Mouse (Mus musculus): ENCODE measurements around the gene Hist1h1t. TPM values are rescaled to one million over a fixed set of nuclear protein-coding genes. Genes with fewer than 3 reads are reported as not detected.

Hist1h1t gene
- total RNA-seq, 2 experiments from 2014 or later: 0.59 to 0.63 TPM

DNA sequence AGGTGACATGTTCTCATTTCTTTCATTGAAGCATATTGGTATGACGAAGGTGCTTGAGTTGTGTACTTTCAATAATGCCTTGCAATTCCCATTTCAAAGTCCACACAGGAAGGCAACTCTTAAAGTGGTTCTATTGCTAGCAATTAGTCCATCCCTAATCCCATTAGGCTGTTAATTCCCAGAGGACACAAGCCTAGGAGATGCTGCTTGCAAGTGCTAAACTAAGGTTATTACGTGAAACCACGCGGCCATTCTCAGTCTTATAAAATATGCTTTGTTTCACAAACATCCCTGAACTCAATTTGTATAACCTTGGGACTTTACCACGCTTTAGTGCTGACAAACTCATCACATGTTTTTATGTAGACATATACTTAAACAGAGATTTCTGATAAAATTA, 41.5 kb downstream of the Hist1h1t start:
- no peak for DNase-seq

DNA sequence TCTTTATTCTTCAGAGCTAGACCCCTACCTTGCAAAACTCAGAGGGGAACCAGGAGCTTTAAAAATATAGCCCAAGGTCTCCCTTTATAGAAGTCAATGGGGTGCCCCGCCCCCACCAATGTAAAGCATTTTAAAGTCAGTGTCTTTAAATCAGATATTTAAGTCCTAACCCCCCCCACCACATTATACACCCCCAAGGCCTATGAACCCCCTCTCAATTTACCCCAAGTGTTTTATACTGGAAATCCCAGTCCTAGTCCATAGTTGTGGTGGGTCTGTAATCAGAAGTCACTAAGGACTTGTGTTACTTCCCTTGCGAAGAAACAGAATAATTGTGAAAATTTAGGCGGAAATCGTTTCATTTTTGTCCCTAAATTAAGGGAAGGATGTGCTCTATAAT, 42.4 kb downstream of the Hist1h1t start:
- no peak for DNase-seq

DNA sequence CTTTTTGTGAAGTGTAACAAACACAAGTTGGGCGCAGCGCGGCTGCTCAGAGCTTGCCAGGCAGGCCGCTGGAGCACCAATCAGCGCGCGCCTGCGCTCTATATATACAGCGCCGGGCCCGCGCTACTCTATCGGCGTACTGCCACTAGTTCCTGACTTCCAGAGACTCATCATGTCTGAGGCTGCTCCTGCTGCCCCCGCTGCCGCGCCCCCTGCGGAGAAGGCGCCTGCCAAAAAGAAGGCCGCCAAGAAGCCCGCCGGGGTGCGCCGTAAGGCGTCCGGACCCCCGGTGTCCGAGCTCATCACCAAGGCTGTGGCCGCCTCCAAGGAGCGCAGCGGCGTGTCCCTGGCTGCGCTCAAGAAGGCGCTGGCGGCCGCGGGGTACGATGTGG, 43.1 kb downstream of the Hist1h1t start, which contains the start of gene Hist1h1c:
Hist1h1c (plus strand) TSS at position 132 of the 392 bp plus-strand sequence.
- DNase-seq: peak; percentile 87

DNA sequence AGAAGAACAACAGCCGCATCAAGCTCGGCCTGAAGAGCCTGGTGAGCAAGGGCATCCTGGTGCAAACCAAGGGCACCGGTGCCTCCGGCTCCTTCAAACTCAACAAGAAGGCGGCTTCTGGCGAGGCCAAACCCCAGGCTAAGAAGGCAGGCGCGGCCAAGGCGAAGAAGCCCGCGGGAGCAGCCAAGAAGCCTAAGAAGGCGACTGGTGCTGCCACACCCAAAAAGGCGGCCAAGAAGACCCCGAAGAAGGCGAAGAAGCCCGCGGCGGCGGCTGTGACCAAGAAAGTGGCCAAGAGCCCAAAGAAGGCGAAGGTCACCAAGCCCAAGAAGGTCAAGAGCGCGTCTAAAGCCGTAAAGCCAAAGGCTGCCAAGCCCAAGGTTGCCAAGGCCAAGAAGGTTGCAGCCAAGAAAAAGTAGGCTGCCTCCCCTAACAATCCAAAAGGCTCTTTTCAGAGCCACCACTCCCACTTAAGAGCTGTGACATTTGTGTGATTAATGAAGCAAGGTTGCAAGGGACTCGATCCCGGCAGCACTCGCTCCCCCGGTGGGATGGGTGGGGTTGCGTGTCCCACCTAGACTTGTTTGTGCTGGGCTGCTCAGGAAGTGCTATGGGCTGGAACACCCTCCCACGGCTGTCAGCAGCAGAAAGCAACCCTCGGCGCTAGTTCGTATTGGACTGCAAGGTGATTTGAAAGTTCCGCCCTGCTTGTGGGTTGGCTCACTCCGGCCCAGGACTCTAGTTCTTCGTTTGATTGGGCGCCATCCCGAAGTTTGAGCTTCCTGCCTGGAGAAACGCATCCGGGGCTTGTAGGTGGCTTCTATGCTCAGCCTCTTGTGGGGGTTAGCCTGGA, 43.7 kb downstream of the Hist1h1t start:
- peak; percentile 78 for DNase-seq

DNA sequence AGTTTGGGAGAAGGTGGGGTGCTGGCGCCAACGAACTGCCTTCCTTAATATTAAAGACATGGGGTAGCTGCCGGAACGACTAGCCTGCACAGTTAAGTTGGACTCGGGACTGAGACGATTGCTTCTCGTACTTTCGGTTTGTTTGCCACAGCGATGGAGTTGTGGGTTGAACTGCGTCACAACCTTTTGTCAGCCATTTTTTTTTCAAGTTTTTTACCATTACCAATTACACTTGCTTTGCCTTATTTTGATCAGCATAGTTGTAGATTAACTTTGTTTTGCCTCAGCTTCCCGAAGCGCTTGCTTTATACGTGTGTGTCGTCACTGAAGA, 44.3 kb downstream of the Hist1h1t start:
- DNase-seq: no peak

DNA sequence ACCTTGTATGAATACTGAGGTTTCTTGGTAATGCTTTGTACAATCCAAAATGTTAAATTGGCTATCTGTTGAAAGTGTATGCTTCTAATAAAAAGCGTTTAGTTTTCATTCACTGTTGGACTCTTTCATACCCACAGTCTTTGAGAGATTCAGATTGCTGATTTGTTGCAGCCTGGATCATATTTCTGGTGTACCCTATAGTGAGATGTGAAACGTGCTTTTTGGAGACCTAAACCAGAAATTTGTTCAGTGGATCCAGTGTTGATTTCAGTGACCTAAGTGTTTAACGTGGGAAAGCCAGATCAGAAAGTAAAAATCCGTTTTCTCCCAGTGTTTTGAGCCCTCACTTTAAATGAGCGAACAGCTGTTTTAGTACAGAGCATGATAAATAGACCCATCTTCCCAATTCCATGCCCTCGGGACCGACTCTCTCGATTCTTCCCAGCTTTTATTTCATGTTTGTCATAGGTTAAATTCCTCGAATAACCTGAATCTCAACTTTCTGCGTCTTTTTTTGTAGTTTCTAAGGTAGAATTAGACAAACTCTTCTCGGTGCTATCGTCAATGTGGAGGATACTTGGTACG, 44.7 kb downstream of the Hist1h1t start:
- no peak for DNase-seq

DNA sequence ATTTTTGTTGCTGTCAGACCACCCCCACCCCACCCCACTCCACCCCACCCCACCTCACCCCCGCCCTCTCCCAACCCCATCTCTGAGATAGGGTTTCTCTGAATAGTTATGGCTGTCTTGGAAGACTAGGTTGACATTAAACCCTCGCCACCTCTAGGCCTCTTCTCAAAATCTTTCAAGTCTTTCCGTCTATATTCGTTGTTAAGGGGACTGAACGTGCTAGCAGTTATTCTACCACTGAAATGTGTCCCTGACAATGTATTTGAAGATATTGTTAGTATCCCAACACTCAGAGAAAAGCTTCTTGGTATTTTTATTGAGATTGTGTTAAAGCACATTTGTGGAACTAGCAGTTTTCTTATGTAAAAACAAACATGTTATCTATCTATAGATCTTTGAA, 45.3 kb downstream of the Hist1h1t start:
- DNase-seq: no peak

DNA sequence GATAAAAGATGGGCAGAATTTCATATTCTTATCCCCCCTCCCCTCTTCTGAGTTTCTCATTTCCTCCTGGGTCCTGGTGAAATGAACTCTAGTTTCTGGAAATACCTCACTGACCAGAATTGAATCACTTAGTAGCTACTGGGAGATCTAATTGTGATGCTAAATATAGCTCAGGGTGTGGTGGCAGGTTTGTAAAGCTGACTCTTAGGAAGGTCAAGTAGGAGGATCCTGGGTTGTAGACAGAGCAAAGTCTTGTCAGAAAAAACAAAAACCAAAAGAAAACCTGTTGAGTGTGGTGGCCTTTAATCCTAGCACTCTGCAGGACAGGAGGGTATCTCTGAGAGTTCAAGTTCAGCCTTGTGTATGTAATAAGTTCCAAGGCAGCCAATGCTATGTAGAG, 46.4 kb downstream of the Hist1h1t start:
- no peak for DNase-seq

DNA sequence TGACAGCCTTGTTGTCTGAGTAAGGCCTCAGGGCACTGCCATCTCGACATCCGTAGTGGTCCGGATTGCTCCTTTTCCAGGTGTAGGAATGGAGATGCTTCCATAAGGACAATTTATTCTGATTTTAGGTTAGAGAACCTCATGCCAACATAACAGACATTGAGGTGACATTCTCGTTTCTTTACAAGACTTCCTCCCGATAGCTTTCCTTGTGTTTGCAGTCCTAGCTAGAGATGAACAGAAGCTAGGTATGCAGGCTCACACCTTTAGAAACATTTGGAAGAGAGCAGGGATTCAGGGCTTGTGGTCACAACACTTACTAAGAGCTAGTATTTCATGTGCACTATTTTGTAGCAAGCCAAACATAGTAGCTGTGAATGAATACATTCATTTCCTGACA, 47.6 kb downstream of the Hist1h1t start:
- no peak for DNase-seq

DNA sequence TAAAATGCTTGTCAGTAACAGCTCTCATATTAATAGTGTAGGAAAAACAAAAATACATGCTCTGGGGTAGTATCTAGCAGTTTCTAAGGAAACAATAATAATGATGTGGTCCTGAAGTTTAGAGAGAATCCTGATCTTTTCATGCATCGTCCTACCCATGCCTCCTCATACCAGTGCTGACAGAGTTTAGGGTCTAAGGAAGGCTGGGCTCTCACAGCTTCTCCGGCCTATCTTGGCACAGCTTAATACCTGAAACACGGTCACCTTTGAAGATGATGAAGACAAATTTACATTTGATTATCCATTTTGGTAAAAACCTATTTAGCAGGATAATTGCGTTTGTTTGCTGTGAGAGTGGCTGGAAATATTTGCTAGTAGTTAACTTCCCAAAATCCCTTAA, 48.3 kb downstream of the Hist1h1t start:
- DNase-seq: no peak

DNA sequence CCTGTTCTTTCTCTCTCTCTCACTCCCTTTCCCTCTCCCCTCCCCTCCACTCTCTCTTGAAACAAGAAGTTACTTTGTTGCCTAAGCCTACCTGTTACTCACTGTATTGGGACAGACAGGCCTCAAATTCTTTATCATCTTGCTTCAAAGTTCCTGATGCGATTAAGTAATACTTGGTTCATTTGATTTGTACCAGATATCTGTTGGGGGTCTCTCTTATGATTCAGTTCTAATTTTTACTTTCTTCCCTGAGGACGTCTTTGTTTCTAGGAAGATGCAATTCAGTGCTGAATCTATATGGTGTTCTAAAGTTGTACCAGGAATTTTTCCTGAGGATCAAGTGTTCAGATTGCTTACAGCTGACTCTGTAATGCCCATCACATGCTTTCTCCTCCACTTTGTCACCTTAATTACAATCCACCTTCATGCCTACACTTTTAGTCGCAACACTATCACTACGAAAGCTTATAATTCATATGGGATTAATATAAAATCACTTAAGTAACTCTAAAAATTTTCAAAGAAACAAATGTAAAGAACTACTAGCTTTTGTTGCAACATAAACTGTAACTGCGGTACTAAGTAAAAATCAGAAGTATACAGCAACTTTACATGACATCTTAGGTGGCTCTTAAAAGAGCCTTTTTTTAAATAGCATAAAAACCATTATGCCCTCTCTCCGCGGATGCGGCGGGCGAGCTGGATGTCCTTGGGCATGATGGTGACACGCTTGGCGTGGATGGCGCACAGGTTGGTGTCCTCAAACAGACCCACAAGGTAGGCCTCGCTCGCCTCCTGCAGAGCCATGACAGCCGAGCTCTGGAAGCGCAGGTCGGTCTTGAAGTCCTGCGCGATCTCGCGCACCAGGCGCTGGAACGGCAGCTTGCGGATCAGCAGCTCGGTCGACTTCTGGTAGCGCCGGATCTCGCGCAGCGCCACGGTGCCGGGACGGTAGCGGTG, 49.1 kb downstream of the Hist1h1t start:
- DNase-seq: no peak

DNA sequence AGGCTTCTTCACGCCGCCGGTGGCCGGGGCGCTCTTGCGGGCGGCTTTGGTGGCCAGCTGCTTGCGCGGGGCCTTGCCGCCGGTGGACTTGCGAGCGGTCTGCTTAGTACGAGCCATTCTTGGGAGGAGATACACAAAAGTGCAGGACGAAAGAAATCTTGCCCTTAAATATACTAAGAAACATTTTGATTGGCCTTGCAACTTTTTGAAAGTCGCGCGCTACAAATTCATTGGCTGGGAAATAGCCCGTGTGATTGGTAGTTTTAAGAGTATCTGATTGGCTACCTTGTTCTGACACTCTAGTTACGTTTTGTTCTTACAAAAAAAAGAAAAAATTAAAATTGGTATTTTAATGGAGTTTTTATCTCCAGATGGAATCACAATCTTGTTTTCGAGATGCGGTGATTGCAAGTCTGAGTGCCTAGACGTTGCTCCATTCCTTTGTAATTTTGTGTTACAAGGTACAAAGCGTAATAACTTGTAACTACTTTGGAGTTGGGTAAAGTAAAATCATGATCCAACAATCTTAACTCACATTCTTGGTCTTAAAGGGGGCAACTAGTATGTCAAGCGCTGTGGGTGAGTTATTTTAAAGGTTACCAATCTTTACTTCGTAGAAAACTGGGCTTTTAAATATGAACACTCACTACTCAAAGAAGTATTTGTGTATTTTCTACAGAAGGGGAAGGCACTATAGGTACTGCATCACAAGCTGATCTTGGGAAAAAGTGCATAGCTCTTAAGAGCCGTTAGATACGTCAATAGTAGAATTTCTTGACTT, 50.0 kb downstream of the Hist1h1t start, which contains the start of gene Hist1h3c:
Hist1h3c (minus strand) TSS at position 222 of the 781 bp plus-strand sequence.
- DNase-seq: peak; percentile 82

Small RNAs within 50 kb of the gene (microRNA-seq; reads per million reads assigned to microRNA genes)
- gene Gm44314: 0 reads per million in 2 experiments
- 0 reads per million in 2 experiments for gene Gm44350

Other genes with a start within 250 kb of the Hist1h1t start
- not detected for gene Btn1a1, start 229.9 kb upstream of the Hist1h1t start, total RNA-seq (2021)
- under 1 TPM in 1 of 2 experiments, not detected in 1; 0.11 TPM for gene Btn2a2, start 207.0 kb upstream of the Hist1h1t start, total RNA-seq (2021)
- gene Hist1h4h, start 164.8 kb upstream of the Hist1h1t start, total RNA-seq (2021): 100 to 1,000 TPM; 473 to 507 TPM
- 100 to 1,000 TPM; 189 to 190 TPM for gene Hist1h2af, start 161.9 kb upstream of the Hist1h1t start, total RNA-seq (2021)
- 10 to 100 TPM; 58.4 to 59.9 TPM for gene Hist1h3g, start 160.4 kb upstream of the Hist1h1t start, total RNA-seq (2021)
- gene Hist1h2bh, start 152.4 kb upstream of the Hist1h1t start, total RNA-seq (2021): 10 to 100 TPM; 11.8 to 13.3 TPM
- gene Hist1h3f, start 151.8 kb upstream of the Hist1h1t start, total RNA-seq (2021): 10 to 100 TPM; 53.8 to 66.7 TPM
- 100 to 1,000 TPM; 285 to 328 TPM for gene Hist1h4f, start 144.2 kb upstream of the Hist1h1t start, total RNA-seq (2021)
- gene Hist1h1d, start 142.6 kb upstream of the Hist1h1t start, total RNA-seq (2021): 10 to 100 TPM; 17.8 to 19.5 TPM
- gene Hist1h3e, start 133.4 kb upstream of the Hist1h1t start, total RNA-seq (2021): 100 to 1,000 TPM; 121 to 135 TPM
- gene Hist1h2ae, start 124.6 kb upstream of the Hist1h1t start, total RNA-seq (2021): 10 to 100 TPM; 34.2 to 37.9 TPM
- 100 to 1,000 TPM; 245 to 257 TPM for gene Hist1h2bg, start 124.4 kb upstream of the Hist1h1t start, total RNA-seq (2021)
- 100 to 1,000 TPM; 121 to 140 TPM for gene Hist1h2bf, start 121.6 kb upstream of the Hist1h1t start, total RNA-seq (2021)
- 10 to 100 TPM; 16.0 to 20.6 TPM for gene Hist1h2ad, start 121.4 kb upstream of the Hist1h1t start, total RNA-seq (2021)
- gene Hist1h3d, start 120.1 kb upstream of the Hist1h1t start, total RNA-seq (2021): 10 to 100 TPM; 25.8 to 30.6 TPM
- gene Hist1h4d, start 114.2 kb upstream of the Hist1h1t start, total RNA-seq (2021): 100 to 1,000 TPM; 165 to 171 TPM
- 10 to 100 TPM; 36.6 to 38.0 TPM for gene Hist1h2be, start 74.7 kb upstream of the Hist1h1t start, total RNA-seq (2021)
- 100 to 1,000 TPM; 182 to 186 TPM for gene Hist1h1e, start 73.3 kb upstream of the Hist1h1t start, total RNA-seq (2021)
- gene Hist1h2ac, start 11.9 kb upstream of the Hist1h1t start, total RNA-seq (2021): 1 to 10 TPM; 6.3 to 6.7 TPM
- 10 to 100 TPM; 87.0 to 92.4 TPM for gene Hist1h2bc, start 11.6 kb upstream of the Hist1h1t start, total RNA-seq (2021)
- 100 to 1,000 TPM; 153 to 157 TPM for gene Hist1h4c, start 2.6 kb downstream of the Hist1h1t start, total RNA-seq (2021)
- 1 to 10 TPM; 8.1 to 9.5 TPM for gene Hfe, start 15.0 kb downstream of the Hist1h1t start, total RNA-seq (2021)
- 100 to 1,000 TPM; 361 to 459 TPM for gene Hist1h1c, start 43.0 kb downstream of the Hist1h1t start, total RNA-seq (2021)
- gene Hist1h3c, start 49.8 kb downstream of the Hist1h1t start, total RNA-seq (2021): 10 to 100 TPM; 86.2 to 86.5 TPM
- gene Hist1h2bb, start 50.9 kb downstream of the Hist1h1t start, total RNA-seq (2021): 100 to 1,000 TPM; 106 to 125 TPM
- 100 to 1,000 TPM; 187 to 217 TPM for gene Hist1h2ab, start 55.3 kb downstream of the Hist1h1t start, total RNA-seq (2021)
- gene Hist1h3b, start 56.5 kb downstream of the Hist1h1t start, total RNA-seq (2021): 100 to 1,000 TPM; 213 to 261 TPM
- 100 to 1,000 TPM; 131 to 149 TPM for gene Hist1h4b, start 61.2 kb downstream of the Hist1h1t start, total RNA-seq (2021)
- 100 to 1,000 TPM; 140 to 160 TPM for gene Hist1h4a, start 65.4 kb downstream of the Hist1h1t start, total RNA-seq (2021)
- gene Hist1h3a, start 66.6 kb downstream of the Hist1h1t start, total RNA-seq (2021): 100 to 1,000 TPM; 159 to 176 TPM
- gene Hist1h1a, start 67.9 kb downstream of the Hist1h1t start, total RNA-seq (2021): 100 to 1,000 TPM; 124 to 147 TPM
- not detected for gene Trim38, start 74.1 kb downstream of the Hist1h1t start, total RNA-seq (2021)
- under 1 TPM in 1 of 2 experiments, not detected in 1; 0.11 TPM for gene Slc17a2, start 111.2 kb downstream of the Hist1h1t start, total RNA-seq (2021)
- gene Slc17a3, start 143.6 kb downstream of the Hist1h1t start, total RNA-seq (2021): under 1 TPM in 1 of 2 experiments, not detected in 1; 0.07 TPM
- not detected for gene Slc17a1, start 171.9 kb downstream of the Hist1h1t start, total RNA-seq (2021)
- gene Slc17a4, start 219.2 kb downstream of the Hist1h1t start, total RNA-seq (2021): not detected
- not detected for gene Hist1h2ba, start 238.3 kb downstream of the Hist1h1t start, total RNA-seq (2021)
- not detected for gene Hist1h2aa, start 238.6 kb downstream of the Hist1h1t start, total RNA-seq (2021)